Mouse (Mus musculus): ENCODE measurements around the gene Gm525. TPM values are rescaled to one million over a fixed set of nuclear protein-coding genes. Genes with fewer than 3 reads are reported as not detected.
"Not testable (repeated sequence)": the region's sequence is repeated elsewhere in the genome, so short reads cannot be mapped to it uniquely, and the experiment has no call there.

Gene Gm525
- polyA plus RNA-seq, 1 experiment, result 0.76 TPM

DNA sequence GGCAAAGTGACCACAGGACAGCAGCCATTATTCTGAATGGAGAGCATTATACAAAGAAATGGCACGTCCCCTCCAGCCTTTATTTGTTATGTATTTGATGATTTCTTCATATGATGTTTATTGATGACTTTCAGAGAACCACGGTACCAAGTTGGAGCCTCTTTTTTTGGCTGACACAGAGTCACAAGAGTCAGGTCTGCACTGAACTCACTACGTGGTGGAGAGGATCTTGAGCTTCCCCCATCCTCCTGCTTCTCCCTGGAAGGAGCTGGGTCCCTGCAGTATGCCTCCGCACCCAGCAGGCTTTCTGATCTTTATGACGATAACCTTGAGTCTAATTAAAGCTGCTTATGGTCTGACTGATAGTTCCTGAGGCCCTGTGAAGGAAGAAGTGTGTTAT lies 2.1 kb upstream of the Gm525 start:
- 72% methylated on average over 5 of the region's 5 CpGs for WGBS

DNA sequence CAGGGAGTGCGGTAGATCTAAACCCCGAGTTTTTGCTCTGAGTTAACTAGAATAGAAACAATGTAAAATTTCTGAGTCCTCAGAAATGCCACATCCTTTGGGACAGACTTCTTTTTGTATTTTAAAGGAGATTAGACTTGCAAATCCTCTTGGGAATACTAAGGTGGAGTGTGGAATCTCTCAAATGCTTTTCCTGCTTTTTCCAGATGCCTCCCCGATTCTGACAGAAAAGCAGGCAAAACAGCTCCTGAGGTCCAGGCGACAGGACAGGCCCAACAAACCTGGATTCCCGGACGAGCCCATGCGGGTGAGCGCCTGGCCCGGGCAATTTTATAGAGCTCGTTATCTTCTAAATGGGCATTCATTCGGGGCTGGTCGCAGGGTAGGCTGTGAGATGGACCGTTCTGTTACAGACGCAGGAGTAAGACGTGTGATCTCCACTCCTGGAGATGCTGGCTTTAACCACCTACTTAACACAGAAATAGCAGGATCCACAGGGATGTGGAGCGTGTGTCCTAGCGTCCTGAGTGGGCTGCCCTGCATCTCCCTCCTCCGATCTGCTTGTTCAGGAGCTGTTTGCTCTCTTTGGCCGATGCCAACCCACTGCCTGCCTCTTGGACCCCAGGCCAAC lies 1.3 kb downstream of the Gm525 start:
- H3K4me3 ChIP-seq (replicated peaks; ENCODE audit: extremely low read depth, low read depth, low read length), result no peak overlapping the region
- DNase-seq, result no peak
- TF ChIP-seq POLR2A (IDR thresholded peaks at IDR 0.05; ENCODE audit: borderline replicate concordance, extremely low read depth, low read depth, low read length) (no peak), CTCF (IDR thresholded peaks at IDR 0.05; ENCODE audit: insufficient read depth, low read length) (no peak)
- 83% methylated on average over 19 of the region's 19 CpGs for WGBS
- H3K4me1 ChIP-seq (ENCODE audit: control insufficient read depth, insufficient read depth, low read length), result no peaks in the 10 kb centered on the region; the same call in 1 of the 2 replicates

More for the DNA sequence above, 2.1 kb upstream of the Gm525 start:
- peaks cover 5% of the 10 kb centered on the region for H3K4me1 ChIP-seq (ENCODE audit: control insufficient read depth, insufficient read depth, low read length)
- no peak for DNase-seq
- H3K4me3 ChIP-seq (replicated peaks; ENCODE audit: extremely low read depth, low read depth, low read length), result no peak overlapping the region
- TF ChIP-seq CTCF (IDR thresholded peaks at IDR 0.05; ENCODE audit: insufficient read depth, low read length) (no peak), POLR2A (IDR thresholded peaks at IDR 0.05; ENCODE audit: borderline replicate concordance, extremely low read depth, low read depth, low read length) (no peak)

DNA sequence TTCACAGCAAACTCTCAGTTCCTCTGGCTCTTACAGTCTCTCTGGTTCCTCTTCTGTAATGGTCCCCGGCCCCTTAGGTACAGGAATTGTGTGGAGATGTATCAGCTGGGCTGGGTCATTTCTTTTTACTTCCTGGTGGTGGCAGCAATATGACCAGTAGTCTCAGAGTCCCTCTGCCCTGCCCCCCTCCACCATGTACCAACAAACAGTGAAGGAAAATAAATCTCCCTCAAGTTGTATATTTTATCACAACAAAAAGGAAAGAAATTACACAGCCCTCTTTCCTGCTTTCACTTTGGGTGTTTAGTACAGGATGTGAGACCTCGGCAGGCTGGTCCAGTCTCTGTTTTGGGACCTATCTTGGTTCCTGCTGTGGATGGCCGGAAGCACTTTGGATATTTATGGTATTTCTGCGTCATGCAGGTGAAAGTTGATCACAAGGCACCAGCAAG lies 2.8 kb downstream of the Gm525 start:
- DNase-seq, result no peak
- TF ChIP-seq CTCF (IDR thresholded peaks at IDR 0.05; ENCODE audit: insufficient read depth, low read length) (no peak), POLR2A (IDR thresholded peaks at IDR 0.05; ENCODE audit: borderline replicate concordance, extremely low read depth, low read depth, low read length) (no peak)
- Histone ChIP-seq H3K4me3 (replicated peaks; ENCODE audit: extremely low read depth, low read depth, low read length) (no peak overlapping the region), H3K4me1 (ENCODE audit: control insufficient read depth, insufficient read depth, low read length) (no peaks in the 10 kb centered on the region; the same call in 1 of the 2 replicates)
- 34% methylated on average over 4 of the region's 4 CpGs for WGBS

DNA sequence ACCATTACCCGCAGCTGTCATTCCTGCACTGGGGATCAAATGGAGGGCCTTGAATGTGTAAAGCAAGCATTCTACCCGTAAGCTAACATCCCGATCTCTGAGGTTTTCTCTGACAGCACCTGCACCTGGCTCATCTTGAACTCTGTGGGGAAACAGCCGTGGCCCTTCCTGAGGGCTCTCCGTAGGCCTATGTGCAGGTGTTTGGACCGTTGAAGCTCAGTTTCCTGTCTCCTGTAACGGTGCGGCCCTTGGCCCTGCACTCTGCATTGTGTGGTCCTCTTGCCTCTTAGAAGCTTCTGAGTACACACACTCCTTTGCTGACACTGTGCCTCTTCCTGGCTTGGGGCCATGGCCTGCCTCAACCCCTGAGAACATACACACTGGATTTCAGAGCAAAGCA lies 4.0 kb downstream of the Gm525 start:
- Histone ChIP-seq H3K4me1 (ENCODE audit: control insufficient read depth, insufficient read depth, low read length) (no peaks in the 10 kb centered on the region; the same call in 1 of the 2 replicates), H3K4me3 (replicated peaks; ENCODE audit: extremely low read depth, low read depth, low read length) (no peak overlapping the region)
- DNase-seq, result no peak
- 73% methylated on average over 8 of the region's 8 CpGs for WGBS
- no peak for TF ChIP-seq CTCF (IDR thresholded peaks at IDR 0.05; ENCODE audit: insufficient read depth, low read length)
- TF ChIP-seq POLR2A (IDR thresholded peaks at IDR 0.05; ENCODE audit: borderline replicate concordance, extremely low read depth, low read depth, low read length), result no peak

DNA sequence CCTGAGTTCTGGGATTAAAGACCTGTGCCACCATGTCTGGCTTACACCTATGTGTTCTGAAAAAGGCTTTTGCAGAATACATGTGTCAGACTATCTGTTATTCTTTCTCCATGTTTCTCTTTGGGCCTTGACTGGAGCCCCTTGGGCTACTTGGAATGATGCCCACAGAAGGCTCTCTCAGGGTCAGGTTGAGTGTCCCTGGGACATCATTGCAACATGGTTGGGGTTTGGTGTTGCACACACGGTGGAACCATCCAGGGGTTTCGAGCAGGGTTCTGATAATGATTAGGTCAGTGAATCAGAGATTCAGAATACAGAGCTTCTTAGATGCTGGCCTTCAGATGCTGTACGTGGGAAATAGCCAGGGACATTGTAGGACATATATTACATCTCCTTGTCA lies 4.7 kb downstream of the Gm525 start:
- no peak for DNase-seq
- H3K4me1 ChIP-seq (ENCODE audit: control insufficient read depth, insufficient read depth, low read length), result no peaks in the 10 kb centered on the region; the same call in 1 of the 2 replicates
- TF ChIP-seq CTCF (IDR thresholded peaks at IDR 0.05; ENCODE audit: insufficient read depth, low read length), result no peak
- no peak for TF ChIP-seq POLR2A (IDR thresholded peaks at IDR 0.05; ENCODE audit: borderline replicate concordance, extremely low read depth, low read depth, low read length)
- 83% methylated on average over 3 of the region's 3 CpGs for WGBS
- no peak overlapping the region for H3K4me3 ChIP-seq (replicated peaks; ENCODE audit: extremely low read depth, low read depth, low read length)

DNA sequence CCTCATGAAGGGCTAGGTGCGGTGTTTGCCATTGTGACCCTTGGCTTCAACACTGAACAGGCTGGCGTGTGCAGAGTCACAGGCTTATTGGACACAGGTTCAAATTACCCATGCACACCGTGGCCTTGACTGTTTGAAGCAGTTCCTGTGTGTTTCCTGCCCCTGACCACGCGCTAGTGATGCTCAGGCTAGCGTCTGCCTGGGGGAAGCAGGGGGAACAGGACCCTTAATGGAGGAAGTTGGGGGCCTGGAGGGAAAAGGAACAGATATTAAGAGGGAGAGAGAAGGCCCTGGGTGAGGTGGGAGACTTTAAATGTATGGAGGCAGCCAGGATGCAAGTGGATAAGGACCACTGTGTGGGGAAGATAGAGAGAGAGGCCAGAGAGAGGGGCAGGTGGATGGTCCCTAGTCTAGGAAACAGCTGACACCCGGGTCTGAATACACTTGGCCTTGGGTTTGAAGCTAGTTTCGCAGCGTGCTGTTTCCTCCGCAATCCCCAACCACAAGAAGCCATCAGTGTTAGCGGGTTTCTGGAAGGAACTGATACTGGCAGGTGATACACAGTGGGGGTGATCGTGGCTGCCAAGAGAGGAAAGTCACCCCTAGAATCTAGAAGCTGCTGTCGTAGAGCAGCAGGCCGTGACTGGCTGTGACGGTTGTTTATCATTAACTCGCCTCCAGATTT lies 5.5 kb downstream of the Gm525 start:
- WGBS, result 67% methylated on average over 16 of the region's 16 CpGs
- H3K4me1 ChIP-seq (ENCODE audit: control insufficient read depth, insufficient read depth, low read length), result no peaks in the 10 kb centered on the region; the same call in 1 of the 2 replicates
- TF ChIP-seq CTCF (IDR thresholded peaks at IDR 0.05; ENCODE audit: insufficient read depth, low read length), result no peak
- no peak for TF ChIP-seq POLR2A (IDR thresholded peaks at IDR 0.05; ENCODE audit: borderline replicate concordance, extremely low read depth, low read depth, low read length)
- H3K4me3 ChIP-seq (replicated peaks; ENCODE audit: extremely low read depth, low read depth, low read length), result no peak overlapping the region
- DNase-seq, result no peak

DNA sequence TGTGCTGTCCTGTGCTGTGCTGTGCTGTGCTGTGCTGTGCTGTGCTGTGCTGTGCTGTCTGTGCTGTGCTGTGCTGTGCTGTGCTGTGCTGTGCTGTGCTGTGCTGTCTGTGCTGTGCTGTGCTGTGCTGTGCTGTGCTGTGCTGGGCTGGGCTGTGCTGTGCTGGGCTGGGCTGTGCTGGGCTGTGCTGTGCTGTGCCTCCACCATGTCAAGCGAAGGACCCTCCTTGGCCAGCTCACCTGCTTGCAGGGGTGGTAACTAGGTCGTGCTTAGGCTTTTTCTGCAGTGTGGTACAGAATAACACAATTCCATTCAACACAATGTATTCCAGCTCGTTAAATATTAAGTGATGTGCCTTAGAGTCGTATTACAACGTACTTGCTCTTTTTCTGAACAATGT lies 8.3 kb downstream of the Gm525 start:
- not testable (repeated sequence) for H3K4me1 ChIP-seq (ENCODE audit: control insufficient read depth, insufficient read depth, low read length); H3K4me3 ChIP-seq (replicated peaks; ENCODE audit: extremely low read depth, low read depth, low read length); DNase-seq
- WGBS, result 60% methylated on average over 5 of the region's 5 CpGs

DNA sequence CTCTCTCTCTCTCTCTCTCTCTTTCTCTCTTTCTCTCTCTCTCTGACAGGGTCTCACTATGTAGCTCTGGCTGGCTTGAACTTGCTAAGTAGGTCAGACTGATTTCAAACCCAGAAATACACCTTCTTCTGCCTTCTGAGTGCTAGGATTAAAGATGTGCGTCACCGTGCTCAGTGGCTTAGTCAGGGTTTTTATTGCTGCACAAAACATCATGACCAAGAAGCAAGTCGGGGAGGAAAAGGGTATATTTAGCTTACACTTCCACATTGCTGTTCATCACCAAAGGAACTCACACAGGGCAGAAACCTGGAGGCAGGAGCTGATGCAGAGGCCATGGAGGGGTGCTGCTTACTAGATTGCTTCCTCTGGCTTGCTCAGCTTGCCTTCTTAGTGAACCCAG lies 9.1 kb downstream of the Gm525 start:
- DNase-seq; H3K4me3 ChIP-seq (replicated peaks; ENCODE audit: extremely low read depth, low read depth, low read length); H3K4me1 ChIP-seq (ENCODE audit: control insufficient read depth, insufficient read depth, low read length): not testable (repeated sequence)
- WGBS, result 78% methylated on average over 3 of the region's 3 CpGs

DNA sequence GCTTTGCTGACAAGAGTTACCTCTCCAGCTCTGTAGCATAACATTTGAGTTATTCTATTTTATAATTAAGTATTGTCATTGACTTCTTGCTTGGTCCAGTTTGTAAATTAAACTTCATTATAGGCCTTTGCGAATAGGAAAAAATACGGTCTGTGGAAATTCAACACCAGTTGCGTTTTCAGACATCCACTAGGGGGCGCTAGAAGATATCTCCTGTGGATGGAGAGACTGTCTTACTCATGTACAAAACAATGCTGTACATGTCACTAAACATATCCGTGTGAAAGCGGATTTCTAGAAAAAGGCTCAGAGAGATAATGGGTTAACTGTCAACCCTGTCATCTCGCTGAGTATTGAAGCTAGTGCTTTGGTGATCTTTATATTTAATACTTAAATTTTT lies 11.0 kb downstream of the Gm525 start:
- 28% methylated on average over 7 of the region's 7 CpGs for WGBS
- Histone ChIP-seq H3K4me1 (ENCODE audit: control insufficient read depth, insufficient read depth, low read length) (no peaks in the 10 kb centered on the region), H3K4me3 (replicated peaks; ENCODE audit: extremely low read depth, low read depth, low read length) (no peak overlapping the region)
- DNase-seq, result no peak
- TF ChIP-seq CTCF (IDR thresholded peaks at IDR 0.05; ENCODE audit: insufficient read depth, low read length) (no peak), POLR2A (IDR thresholded peaks at IDR 0.05; ENCODE audit: borderline replicate concordance, extremely low read depth, low read depth, low read length) (no peak)

DNA sequence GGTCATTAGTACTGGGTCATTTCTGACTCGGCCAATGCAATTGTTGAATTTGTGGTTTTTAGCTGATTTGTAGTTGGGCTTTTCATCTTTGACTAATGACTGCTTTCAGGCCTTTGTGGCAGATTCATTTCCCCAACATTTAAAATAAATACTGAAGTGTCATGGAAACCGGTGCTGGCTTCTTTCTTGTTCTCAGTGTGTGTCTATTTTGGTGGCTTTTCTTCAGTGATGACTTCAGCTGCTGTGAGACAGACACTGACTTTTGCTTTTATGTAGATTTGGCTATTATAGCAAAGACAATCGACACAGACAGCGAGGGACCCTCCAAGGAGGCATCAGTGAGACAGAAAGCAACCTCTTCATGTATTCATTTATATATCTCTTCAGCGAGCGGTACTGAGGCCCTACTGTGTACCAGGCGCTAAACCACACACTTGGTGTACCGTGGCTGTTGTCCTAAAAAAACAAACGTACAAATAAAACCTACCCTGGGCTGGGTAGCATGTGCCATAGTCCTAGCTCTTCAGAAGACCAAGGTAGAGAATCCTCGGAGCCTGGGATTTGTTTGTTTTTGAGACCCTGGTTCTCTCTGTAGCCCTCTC lies 12.7 kb downstream of the Gm525 start:
- TF ChIP-seq CTCF (IDR thresholded peaks at IDR 0.05; ENCODE audit: insufficient read depth, low read length) (no peak), POLR2A (IDR thresholded peaks at IDR 0.05; ENCODE audit: borderline replicate concordance, extremely low read depth, low read depth, low read length) (no peak)
- DNase-seq, result no peak
- no peaks in the 10 kb centered on the region for H3K4me1 ChIP-seq (ENCODE audit: control insufficient read depth, insufficient read depth, low read length)
- 73% methylated on average over 10 of the region's 10 CpGs for WGBS
- H3K4me3 ChIP-seq (replicated peaks; ENCODE audit: extremely low read depth, low read depth, low read length), result no peak overlapping the region
